Mouse (Mus musculus): ENCODE results near the gene Frem2.

Frem2 gene

GRCm38 (mm10) chr3:53465330-53465729 lies 191.8 kb downstream of the Frem2 start:
- no peak for DNase-seq

GRCm38 (mm10) chr3:53464146-53464698 lies 192.9 kb downstream of the Frem2 start:
- DNase-seq, result no peak
